Mouse (Mus musculus) testis, adult 2 months (tissue): ENCODE results near the gene Tceal9. TPM values are rescaled to one million over a fixed set of nuclear protein-coding genes. Genes with fewer than 3 reads are reported as not detected.
"Not testable (repeated sequence)": the region's sequence is repeated elsewhere in the genome, so short reads cannot be mapped to it uniquely, and the experiment has no call there.

ENCODE experiments used
- H3K27ac ChIP-seq: fragments of 200-500 bp; 2 replicates; pipeline ENCODE4 v1.5.1; 2012; ENCODE audit warnings: low read depth, low read length; ENCODE audit not compliant: control insufficient read depth, insufficient read depth
- H3K27me3 ChIP-seq: fragments of 200-500 bp; 2 replicates; pipeline ENCODE4 v1.6.1; 2012; ENCODE audit warnings: mild to moderate bottlenecking, low read length, moderate library complexity; ENCODE audit not compliant: control insufficient read depth, insufficient read depth
- H3K36me3 ChIP-seq: fragments of 200-500 bp; 2 replicates; pipeline ENCODE4 v1.6.1; 2012; ENCODE audit warnings: mild to moderate bottlenecking, low read length; ENCODE audit not compliant: control insufficient read depth, insufficient read depth
- H3K4me1 ChIP-seq: fragments of 200-500 bp; 2 replicates; pipeline ENCODE4 v1.6.1; 2012; ENCODE audit warnings: low read length; ENCODE audit not compliant: control insufficient read depth, insufficient read depth
- H3K4me3 ChIP-seq: fragments of 200-500 bp; 2 replicates; pipeline ENCODE4 v1.5.1; 2012; ENCODE audit warnings: low read depth, mild to moderate bottlenecking, low read length, moderate library complexity, mixed read lengths; ENCODE audit not compliant: control insufficient read depth
- CTCF ChIP-seq: fragments of 200-500 bp; IDR thresholded peaks from 2 replicates; pipeline ENCODE4 v1.5.1; 2012; ENCODE audit warnings: low read depth, mild to moderate bottlenecking, inconsistent platforms, low read length, moderate library complexity; ENCODE audit not compliant: control insufficient read depth, insufficient read depth, insufficient replicate concordance
- POLR2A ChIP-seq: fragments of 200-500 bp; IDR thresholded peaks from 2 replicates; pipeline ENCODE4 v1.6.1; 2012; ENCODE audit warnings: low read depth, mild to moderate bottlenecking, inconsistent platforms, low read length, moderate library complexity; ENCODE audit not compliant: control insufficient read depth
- polyA plus RNA-seq: library from polyadenylated mRNA; depleted of rRNA; stranded (reverse); fragments of >200 nt; gene quantifications from 2 replicates; pipeline ENCODE4 v1.2.3, GENCODE M21; 2012; rRNA removed

Tceal9 gene
- 7.4 and 9.7 TPM in 2 replicates for polyA plus RNA-seq

GRCm38 (mm10) chrX:136244574-136245229 is at the start of gene Tceal9:
Gene Tceal9, plus strand, starts transcription at chrX:136245079.
- H3K4me3 ChIP-seq: peak within 1 kb of the TSS; percentile 85
- no peaks in the 10 kb centered on the region for H3K4me1 ChIP-seq
- peak within 1 kb of the TSS; percentile 73 for H3K27ac ChIP-seq
- H3K36me3 ChIP-seq: no peaks in the 10 kb centered on the region
- no peaks in the 10 kb centered on the region for H3K27me3 ChIP-seq
- TF ChIP-seq POLR2A (peak; percentile 57; the same call in 1 of the 2 replicates), CTCF (no peak)

- Histone ChIP-seq H3K4me3 (no peak overlapping the region), H3K27ac (0 out of 2 replicates have a peak overlapping the region, but pooled peaks have one; percentile 58), H3K36me3 (no peaks in the 10 kb centered on the region), H3K4me1 (no peaks in the 10 kb centered on the region), H3K27me3 (no peaks in the 10 kb centered on the region)
- TF ChIP-seq POLR2A (no peak), CTCF (no peak)
Observed at GRCm38 (mm10) chrX:136195193-136195944, 49.5 kb upstream of the Tceal9 start.

- H3K36me3 ChIP-seq: no peaks in the 10 kb centered on the region
- no peak overlapping the region for H3K27ac ChIP-seq
- no peak overlapping the region for H3K4me3 ChIP-seq
- no peaks in the 10 kb centered on the region for H3K27me3 ChIP-seq
- H3K4me1 ChIP-seq: no peaks in the 10 kb centered on the region
- TF ChIP-seq POLR2A (no peak), CTCF (no peak)
Observed at GRCm38 (mm10) chrX:136196873-136197272, 48.0 kb upstream of the Tceal9 start.

- peak overlapping the region; percentile 7; the same call in 1 of the 2 replicates for H3K4me3 ChIP-seq
- H3K4me1 ChIP-seq: no peaks in the 10 kb centered on the region; the same call in 1 of the 2 replicates
- H3K27ac ChIP-seq: no peak overlapping the region
- TF ChIP-seq POLR2A (no peak), CTCF (no peak)
- no peaks in the 10 kb centered on the region for H3K36me3 ChIP-seq
- H3K27me3 ChIP-seq: no peaks in the 10 kb centered on the region
Observed at GRCm38 (mm10) chrX:136203257-136203656, 41.6 kb upstream of the Tceal9 start.

- TF ChIP-seq POLR2A: no peak
- no peak for TF ChIP-seq CTCF
- H3K27me3 ChIP-seq: no peaks in the 10 kb centered on the region
- no peaks in the 10 kb centered on the region for H3K36me3 ChIP-seq
- H3K4me1 ChIP-seq: no peaks in the 10 kb centered on the region; the same call in 1 of the 2 replicates
- H3K4me3 ChIP-seq: peak within 1 kb of the TSS; percentile 7; the same call in 1 of the 2 replicates
- no peak within 1 kb of the TSS for H3K27ac ChIP-seq
Observed at GRCm38 (mm10) chrX:136203664-136204066, 41.2 kb upstream of the Tceal9 start, which contains the start of gene Tceal5. Gene Tceal5, minus strand, starts transcription at chrX:136203876.

- H3K27me3 ChIP-seq: no peaks in the 10 kb centered on the region
- TF ChIP-seq CTCF (no peak), POLR2A (no peak)
- H3K27ac ChIP-seq: no peak overlapping the region
- H3K4me3 ChIP-seq: no peak overlapping the region
- H3K36me3 ChIP-seq: no peaks in the 10 kb centered on the region
- H3K4me1 ChIP-seq: no peaks in the 10 kb centered on the region; the same call in 1 of the 2 replicates
Observed at GRCm38 (mm10) chrX:136204406-136204805, 40.5 kb upstream of the Tceal9 start.

GRCm38 (mm10) chrX:136213396-136213795 is 31.5 kb upstream of the Tceal9 start:
- no peak overlapping the region for H3K27ac ChIP-seq
- no peak overlapping the region for H3K4me3 ChIP-seq
- H3K4me1 ChIP-seq: no peaks in the 10 kb centered on the region
- H3K36me3 ChIP-seq: no peaks in the 10 kb centered on the region
- TF ChIP-seq POLR2A (no peak), CTCF (no peak)
- no peaks in the 10 kb centered on the region for H3K27me3 ChIP-seq

- not testable (repeated sequence) for H3K4me1 ChIP-seq, H3K27ac ChIP-seq, H3K27me3 ChIP-seq, H3K36me3 ChIP-seq
- H3K4me3 ChIP-seq: peak within 1 kb of the TSS; percentile 16
Observed at GRCm38 (mm10) chrX:136214729-136215677, 29.9 kb upstream of the Tceal9 start, which contains the start of the genes Tceal7 and Bex1. Gene Tceal7, plus strand, starts transcription at chrX:136214779. Gene Bex1, minus strand, starts transcription at chrX:136215513.
